Mouse (Mus musculus): ENCODE results near the gene Vwa5b2.

Gene Vwa5b2

GRCm38 (mm10) chr16:20589366-20589938 is at the start of gene Vwa5b2:
Vwa5b2 (plus strand) TSS chr16:20589471.
- in situ Hi-C loops (cut with MboI; ENCODE audit: low sequenced_read_pairs) = no loop called here

GRCm38 (mm10) chr16:20539649-20540048 is 49.6 kb upstream of the Vwa5b2 start:
- in situ Hi-C loops (cut with MboI; ENCODE audit: low sequenced_read_pairs) = no loop called here

GRCm38 (mm10) chr16:20540438-20540837 is 48.8 kb upstream of the Vwa5b2 start:
- in situ Hi-C loops (cut with MboI; ENCODE audit: low sequenced_read_pairs) = no loop called here

DNA sequence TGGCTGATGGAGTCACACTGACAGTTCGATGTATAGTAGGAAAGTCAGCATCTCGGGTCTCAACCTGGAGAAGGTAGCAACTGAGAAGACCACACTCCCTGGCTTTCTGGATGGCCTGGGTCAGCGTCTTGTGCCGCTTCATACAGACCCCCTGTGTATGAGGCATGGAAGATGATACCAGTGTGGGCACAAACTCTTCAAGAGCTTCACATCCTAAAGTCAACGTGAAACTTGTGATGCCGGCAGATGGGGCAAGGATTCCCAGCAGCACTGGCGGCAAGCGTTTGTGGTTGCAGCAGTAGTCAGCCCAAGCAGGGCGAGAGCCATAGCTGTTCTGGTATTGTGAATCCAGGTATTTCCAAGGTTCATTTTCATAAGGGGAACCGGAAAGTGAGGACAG is 43.6 kb upstream of the Vwa5b2 start:
- in situ Hi-C loops (cut with MboI; ENCODE audit: low sequenced_read_pairs) = no loop called here

DNA sequence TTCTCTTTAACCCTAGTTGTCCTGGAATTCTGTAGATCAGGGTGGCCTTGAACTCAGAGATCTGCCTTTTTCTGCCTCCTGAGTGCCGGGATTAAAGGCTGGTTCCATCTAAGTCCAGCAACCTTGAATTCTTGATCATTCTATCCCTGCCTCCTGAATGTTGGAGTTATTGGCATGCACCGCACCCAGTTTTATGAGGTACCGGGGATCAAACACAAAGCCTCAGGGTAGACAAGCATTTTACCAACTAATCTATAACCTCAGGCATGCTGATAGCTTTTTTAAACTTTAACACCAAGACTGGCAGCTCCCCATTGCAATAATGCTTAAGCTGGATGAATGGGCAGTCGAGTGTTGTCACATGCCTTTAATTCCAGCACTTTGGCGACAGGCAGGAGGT is 41.8 kb upstream of the Vwa5b2 start:
- in situ Hi-C loops (cut with MboI; ENCODE audit: low sequenced_read_pairs) = no loop called here

DNA sequence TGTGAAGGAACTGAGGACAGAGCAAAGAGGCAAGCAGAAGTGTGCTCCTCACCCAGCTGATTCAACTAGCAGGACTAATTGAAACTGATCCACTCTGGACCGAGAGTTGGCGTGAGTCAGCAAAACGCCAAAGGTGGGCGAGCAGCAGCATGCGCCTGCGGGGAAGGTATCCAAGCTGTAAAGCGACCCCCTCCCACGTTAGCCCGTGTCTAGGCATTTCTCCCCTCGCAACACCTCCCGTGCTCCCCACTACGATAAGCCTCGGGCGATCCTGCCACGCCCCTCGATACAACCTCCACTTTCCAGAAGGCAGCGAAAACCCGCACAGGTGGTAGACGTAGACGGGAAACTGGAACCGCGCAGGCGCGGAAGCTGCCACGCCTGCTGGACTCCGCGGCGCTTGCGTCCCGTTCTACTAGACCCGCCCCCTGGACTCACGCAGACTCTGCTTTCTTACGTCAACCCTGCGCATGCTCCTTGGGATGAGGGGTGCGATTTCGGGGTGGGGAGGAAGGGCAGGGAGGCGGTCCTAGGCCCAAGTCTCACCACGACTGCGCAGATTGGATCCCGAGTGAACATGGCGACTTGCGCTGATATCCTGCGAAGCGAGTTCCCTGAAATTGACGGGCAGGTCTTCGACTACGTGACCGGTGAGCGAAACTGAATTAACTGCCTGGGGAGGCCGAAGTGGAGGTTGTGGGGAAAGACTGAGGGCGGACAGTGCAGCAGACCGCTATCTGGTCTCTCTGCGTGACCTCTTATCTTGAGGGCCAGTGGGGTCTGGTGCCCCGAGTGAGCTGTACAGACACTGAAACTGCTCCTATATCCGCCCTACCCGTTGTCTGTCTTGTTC is 40.9 kb upstream of the Vwa5b2 start, which contains the start of gene Abcf3:
TSS of gene Abcf3 (plus strand) at position 482 of the 853 bp plus-strand sequence.
- in situ Hi-C loops (cut with MboI; ENCODE audit: low sequenced_read_pairs) = no loop called here

GRCm38 (mm10) chr16:20549161-20549560 is 40.1 kb upstream of the Vwa5b2 start:
- in situ Hi-C loops (cut with MboI; ENCODE audit: low sequenced_read_pairs) = no loop called here

DNA sequence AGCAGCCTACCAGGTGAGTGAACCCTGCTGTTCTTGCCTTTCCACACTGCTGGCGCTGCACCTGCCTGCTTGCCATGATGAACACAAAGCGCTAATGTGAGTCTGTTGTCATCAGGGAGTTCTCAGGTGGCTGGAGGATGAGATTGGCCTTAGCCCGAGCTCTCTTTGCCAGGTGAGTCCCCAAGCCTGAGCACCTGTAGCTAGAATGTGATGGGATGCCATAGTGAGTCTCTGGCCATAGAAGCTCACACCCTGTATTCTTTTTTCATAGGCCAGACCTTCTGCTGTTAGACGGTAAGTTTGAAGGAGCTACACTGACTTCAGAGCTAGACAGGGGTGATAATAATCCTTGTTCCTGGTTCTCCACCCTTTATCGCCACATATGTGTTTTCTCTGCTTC is 37.6 kb upstream of the Vwa5b2 start:
- in situ Hi-C loops (cut with MboI; ENCODE audit: low sequenced_read_pairs) = no loop called here

- in situ Hi-C loops (cut with MboI; ENCODE audit: low sequenced_read_pairs) = no loop called here
Measured at GRCm38 (mm10) chr16:20552594-20552993, 36.7 kb upstream of the Vwa5b2 start.

GRCm38 (mm10) chr16:20555000-20555399 is 34.3 kb upstream of the Vwa5b2 start:
- in situ Hi-C loops (cut with MboI; ENCODE audit: low sequenced_read_pairs) = no loop called here

GRCm38 (mm10) chr16:20557381-20557780 is 31.9 kb upstream of the Vwa5b2 start:
- in situ Hi-C loops (cut with MboI; ENCODE audit: low sequenced_read_pairs) = no loop called here

DNA sequence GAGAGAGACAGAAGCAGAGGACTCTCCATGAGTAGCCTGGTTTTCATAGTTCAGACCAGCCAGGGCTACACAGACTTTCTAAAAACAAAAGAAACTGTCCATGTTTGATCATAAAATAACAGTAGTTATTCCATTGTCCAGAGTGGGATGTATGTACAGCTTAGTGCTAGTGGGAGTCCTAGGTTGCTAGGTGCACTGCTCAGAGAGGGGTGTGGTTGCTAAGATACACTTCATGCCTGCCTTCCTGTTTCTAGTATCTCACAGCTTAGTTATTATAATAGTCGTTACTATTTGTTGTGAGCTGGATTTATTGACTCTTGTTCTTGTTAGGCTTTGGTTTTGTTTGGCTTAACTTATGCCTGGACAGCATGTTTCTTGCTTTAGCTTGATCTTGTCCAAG is 24.2 kb upstream of the Vwa5b2 start:
- in situ Hi-C loops (cut with MboI; ENCODE audit: low sequenced_read_pairs) = no loop called here

- in situ Hi-C loops (cut with MboI; ENCODE audit: low sequenced_read_pairs) = no loop called here
Measured at GRCm38 (mm10) chr16:20589939-20590679, 838 bp downstream of the Vwa5b2 start.

DNA sequence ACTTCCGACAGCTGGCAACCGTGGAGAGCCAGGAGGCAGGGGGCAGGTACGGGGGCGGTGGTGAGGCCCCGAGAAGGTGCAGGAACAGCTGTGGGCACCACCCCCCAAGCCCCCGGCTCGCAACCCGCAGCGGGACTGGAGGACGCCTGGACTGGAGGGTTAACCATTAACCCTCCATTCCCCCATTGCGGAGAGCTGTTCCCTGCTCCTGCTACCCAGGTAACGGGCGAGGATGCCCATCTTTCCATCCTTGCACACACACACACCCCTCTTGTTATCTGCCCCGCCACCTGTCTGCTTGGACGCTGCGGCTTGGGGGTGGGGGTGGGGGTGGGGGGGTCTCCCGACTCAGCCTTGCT is 1.4 kb downstream of the Vwa5b2 start:
- in situ Hi-C loops (cut with MboI; ENCODE audit: low sequenced_read_pairs) = no loop called here

DNA sequence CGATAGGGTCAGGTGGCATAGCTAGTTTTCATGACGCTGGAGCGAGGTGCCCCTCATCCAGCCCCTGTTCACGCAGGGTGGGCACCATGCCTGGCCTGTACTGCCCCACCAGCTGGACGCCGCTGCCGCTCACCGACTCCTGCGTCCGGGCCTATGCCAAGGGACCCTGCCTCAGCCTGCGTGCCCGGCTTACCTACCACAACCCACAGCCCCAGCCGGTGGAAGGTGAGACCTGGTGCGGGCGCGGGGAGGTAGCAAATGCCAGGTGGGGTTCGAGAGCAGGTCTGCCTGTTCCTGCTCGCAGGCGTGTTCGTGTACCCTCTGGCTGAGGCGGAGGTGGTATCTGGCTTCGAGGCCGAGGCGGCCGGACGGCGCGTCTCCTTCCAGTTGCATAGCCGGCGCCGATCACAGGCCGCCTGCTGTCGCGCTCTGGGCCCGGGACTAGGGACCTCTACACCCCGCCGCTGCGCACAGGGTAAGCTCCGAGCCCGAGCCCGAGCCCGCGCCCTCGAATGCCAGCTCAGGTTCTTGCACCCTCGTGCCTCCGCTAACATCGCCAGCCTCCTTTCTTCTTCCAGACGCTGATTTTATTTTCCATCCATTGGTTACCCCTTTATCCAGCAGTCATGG is 1.9 kb downstream of the Vwa5b2 start:
- in situ Hi-C loops (cut with MboI; ENCODE audit: low sequenced_read_pairs) = no loop called here

GRCm38 (mm10) chr16:20595060-20595673 is 5.9 kb downstream of the Vwa5b2 start:
- in situ Hi-C loops (cut with MboI; ENCODE audit: low sequenced_read_pairs) = no loop called here

DNA sequence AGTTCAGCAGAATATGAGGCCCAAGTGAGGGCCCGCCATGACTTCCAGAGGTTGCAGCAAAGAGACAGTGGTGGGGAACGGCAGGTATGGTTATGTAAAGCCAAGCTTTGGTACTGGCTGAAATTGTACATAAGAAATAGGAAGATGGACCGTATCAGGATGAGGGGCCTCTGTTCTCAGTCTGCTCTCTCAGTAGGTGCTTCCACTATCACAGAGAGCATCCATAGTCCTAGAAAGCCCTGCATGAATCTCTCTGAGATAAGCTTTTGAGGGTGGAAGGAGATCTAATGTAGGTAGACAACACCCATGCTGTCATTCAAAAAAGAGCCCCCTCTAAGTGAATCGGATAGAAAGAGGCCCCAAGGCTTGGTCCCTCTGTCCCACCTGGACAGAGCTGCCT is 6.5 kb downstream of the Vwa5b2 start:
- in situ Hi-C loops (cut with MboI; ENCODE audit: low sequenced_read_pairs) = no loop called here

- in situ Hi-C loops (cut with MboI; ENCODE audit: low sequenced_read_pairs) = no loop called here
Measured at GRCm38 (mm10) chr16:20596687-20597441, 7.6 kb downstream of the Vwa5b2 start.

DNA sequence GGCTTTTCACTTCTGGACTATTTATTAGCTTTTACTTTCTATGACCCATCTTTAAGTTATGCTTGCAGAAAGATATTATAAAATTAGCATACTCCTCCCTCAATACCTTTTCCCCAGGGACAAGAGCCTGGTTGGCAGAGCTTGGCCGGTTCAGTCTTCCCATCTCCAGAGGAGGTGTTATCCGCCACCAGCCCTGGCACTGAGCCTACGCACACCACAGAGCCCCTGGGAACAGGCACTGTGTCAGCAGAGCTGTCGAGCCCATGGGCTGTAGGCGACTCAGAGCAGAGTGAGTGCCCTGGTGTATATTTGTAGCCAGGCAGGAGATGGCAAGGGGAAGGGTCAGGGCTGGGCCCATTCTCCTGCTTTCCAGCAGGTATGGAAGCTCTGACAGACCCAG is 11.2 kb downstream of the Vwa5b2 start:
- in situ Hi-C loops (cut with MboI; ENCODE audit: low sequenced_read_pairs) = no loop called here

DNA sequence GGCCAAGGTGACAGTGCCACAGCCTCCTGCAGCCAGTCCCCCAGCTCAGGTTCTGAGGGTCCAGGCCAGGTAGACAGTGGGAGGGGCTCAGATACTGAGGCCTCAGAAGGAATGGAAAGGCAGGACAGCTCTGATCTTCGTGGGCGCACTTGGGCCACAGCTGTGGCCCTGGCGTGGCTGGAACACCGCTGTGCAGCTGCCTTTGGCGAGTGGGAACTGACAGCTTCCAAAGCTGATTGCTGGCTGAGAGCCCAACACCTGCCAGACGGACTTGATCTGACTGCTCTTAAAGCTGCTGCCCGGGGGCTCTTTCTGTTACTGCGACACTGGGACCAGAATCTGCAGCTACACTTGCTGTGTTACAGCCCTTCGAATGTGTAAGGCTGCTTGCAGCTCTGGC is 15.4 kb downstream of the Vwa5b2 start:
- in situ Hi-C loops (cut with MboI; ENCODE audit: low sequenced_read_pairs) = no loop called here
